In genomic region chr7:74554041-74554561, GRCm38 (mm10) we compare ENCODE assay signal across 8 mouse cellular contexts. TPM values are rescaled to one million over a fixed set of nuclear protein-coding genes. Genes with fewer than 3 reads are reported as not detected.
A peak's percentile ranks its signal among the peaks of the same experiment; 100 is the strongest.
DNase-seq lines count a peak whose midpoint lies in the region; TF ChIP-seq lines count a peak whose summit lies in the region.

No protein-coding gene starts in this region.

- peak overlapping the region; percentile 86 for H3K27ac ChIP-seq in embryonic facial prominence, embryonic 10.5 days (replicated peaks)
- H3K27ac ChIP-seq in kidney, adult 2 months (ENCODE audit: insufficient read depth, low read depth, low read length) = peak overlapping the region; percentile 91
- 0 out of 2 replicates have a peak overlapping the region, but pooled peaks have one; percentile 22 for H3K27ac ChIP-seq in liver, adult 2 months (replicated peaks; ENCODE audit: insufficient read depth, low read depth, low read length)
- peak overlapping the region; percentile 9; the same call in 1 of the 2 replicates for H3K27ac ChIP-seq in thymus, adult 2 months (ENCODE audit: control insufficient read depth, insufficient read depth, low read length)

- DNase-seq in urinary bladder, adult 18-20 months (ENCODE audit: low spot score in 2 of 2) = peak; percentile 22 to 67
- no peak for DNase-seq in urinary bladder, postnatal 10 days (ENCODE audit: low spot score)
- peak; percentile 69 for DNase-seq in embryonic facial prominence, embryonic 10.5 days (ENCODE audit: low spot score)
- peak; percentile 31 for DNase-seq in heart, adult 8-10 months (ENCODE audit: low spot score)
- DNase-seq in kidney, adult 2 months = peak; percentile 67
- DNase-seq in liver, adult 2 months (ENCODE audit: extremely low read depth, low read depth, low spot score) = no peak
- peak; percentile 60 for DNase-seq in thymus, adult 2 months

- WGBS in embryonic facial prominence, embryonic 10.5 days = under 1% methylated on average over 44 of the region's 46 CpGs
- under 1% methylated on average over 46 of the region's 46 CpGs for WGBS in kidney, adult 2 months
- 2% methylated on average over 43 of the region's 46 CpGs for WGBS in liver, adult 2 months
- under 1% methylated on average over 45 of the region's 46 CpGs for WGBS in thymus, adult 2 months

- H3K79me2 ChIP-seq in liver, adult 2 months (ENCODE audit: control insufficient read depth, insufficient read depth, low read length) = no peaks in the 10 kb centered on the region; the same call in 1 of the 2 replicates
- H3K79me2 ChIP-seq in myocyte (ENCODE audit: control insufficient read depth, insufficient read depth) = peaks cover 45% of the 10 kb centered on the region

- H3ac ChIP-seq in myocyte (ENCODE audit: control insufficient read depth, insufficient read length) = peak overlapping the region; percentile 99

- no peak for TF ChIP-seq POLR2A in kidney, adult 2 months (IDR thresholded peaks at IDR 0.05; ENCODE audit: low read depth, low read length)
- TF ChIP-seq POLR2A in liver, adult 2 months (IDR thresholded peaks at IDR 0.05; ENCODE audit: extremely low read depth, insufficient read depth, low read length) = no peak
- TF ChIP-seq POLR2A in myocyte (IDR thresholded peaks at IDR 0.05; ENCODE audit: insufficient read length, low read depth) = no peak
- no peak for TF ChIP-seq POLR2A in thymus, adult 2 months (IDR thresholded peaks at IDR 0.05; ENCODE audit: control insufficient read depth, extremely low read depth, insufficient read depth, low read length, poor library complexity)

- H3K4me3 ChIP-seq in embryonic facial prominence, embryonic 10.5 days = peak overlapping the region; percentile 83
- peak overlapping the region; percentile 55 for H3K4me3 ChIP-seq in kidney, adult 2 months (ENCODE audit: insufficient read depth, low read depth, low read length)
- peak overlapping the region; percentile 80 for H3K4me3 ChIP-seq in liver, adult 2 months (ENCODE audit: insufficient read depth, low read depth, low read length)
- H3K4me3 ChIP-seq in myocyte = peak overlapping the region; percentile 56
- H3K4me3 ChIP-seq in thymus, adult 2 months (ENCODE audit: control insufficient read depth, insufficient read depth, low read length) = peak overlapping the region; percentile 84

- TF ChIP-seq CTCF in kidney, adult 2 months (conservative IDR thresholded peaks at IDR 0.05; ENCODE audit: insufficient read depth, insufficient read length, low read depth, low read length) = no peak
- no peak for TF ChIP-seq CTCF in liver, adult 2 months (IDR thresholded peaks at IDR 0.05; ENCODE audit: low read depth, low read length)
- TF ChIP-seq CTCF in thymus, adult 2 months (IDR thresholded peaks at IDR 0.05; ENCODE audit: borderline replicate concordance, control insufficient read depth, extremely low read depth, insufficient read depth, low read length, poor library complexity) = peak; percentile 61; the same call in 1 of the 2 replicates

- peak overlapping the region; percentile 85 for H3K4me2 ChIP-seq in myocyte (ENCODE audit: low read depth)

- no peaks in the 10 kb centered on the region for H3K9me3 ChIP-seq in embryonic facial prominence, embryonic 10.5 days

- H3K36me3 ChIP-seq in embryonic facial prominence, embryonic 10.5 days (replicated peaks) = no peaks in the 10 kb centered on the region
- no peaks in the 10 kb centered on the region for H3K36me3 ChIP-seq in kidney, adult 2 months (ENCODE audit: control insufficient read depth, insufficient read depth, low read length)
- H3K36me3 ChIP-seq in liver, adult 2 months (ENCODE audit: control insufficient read depth, insufficient read depth, low read length) = no peaks in the 10 kb centered on the region
- no peaks in the 10 kb centered on the region for H3K36me3 ChIP-seq in myocyte (ENCODE audit: control insufficient read depth, insufficient read depth)
- H3K36me3 ChIP-seq in thymus, adult 2 months (ENCODE audit: control insufficient read depth, insufficient read depth, low read length) = no peaks in the 10 kb centered on the region

- peaks cover 44% of the 10 kb centered on the region for H3K4me1 ChIP-seq in embryonic facial prominence, embryonic 10.5 days
- H3K4me1 ChIP-seq in kidney, adult 2 months (ENCODE audit: control insufficient read depth, insufficient read depth, low read length) = peaks cover 17% of the 10 kb centered on the region
- no peaks in the 10 kb centered on the region for H3K4me1 ChIP-seq in liver, adult 2 months (ENCODE audit: control insufficient read depth, insufficient read depth, low read length)
- peaks cover 30% of the 10 kb centered on the region for H3K4me1 ChIP-seq in thymus, adult 2 months (replicated peaks; ENCODE audit: control insufficient read depth, insufficient read depth, low read length)

- peaks cover 37% of the 10 kb centered on the region for H3K27me3 ChIP-seq in embryonic facial prominence, embryonic 10.5 days (replicated peaks; ENCODE audit: low read depth, poor library complexity, severe bottlenecking)
- no peaks in the 10 kb centered on the region for H3K27me3 ChIP-seq in kidney, adult 2 months (replicated peaks; ENCODE audit: control insufficient read depth, insufficient read depth, low read length)
- peaks cover 5% of the 10 kb centered on the region for H3K27me3 ChIP-seq in liver, adult 2 months (ENCODE audit: control insufficient read depth, insufficient read depth, low read length)
- H3K27me3 ChIP-seq in myocyte (ENCODE audit: control insufficient read depth, insufficient read depth, insufficient read length) = no peaks in the 10 kb centered on the region
- no peaks in the 10 kb centered on the region for H3K27me3 ChIP-seq in thymus, adult 2 months (ENCODE audit: control insufficient read depth, insufficient read depth, low read length)

- peak overlapping the region; percentile 83 for H3K9ac ChIP-seq in liver, adult 2 months (ENCODE audit: low read depth, low read length)

TF ChIP-seq in myocyte, 11 proteins besides CTCF, POLR2A, EP300 and RAD21:
- TF ChIP-seq TCF3 (IDR thresholded peaks at IDR 0.05; ENCODE audit: insufficient read length, low read depth) = no peak
- peak in 1 of 3 experiments; percentile 11 for TF ChIP-seq MYOD1 (IDR thresholded peaks at IDR 0.05; ENCODE audit: control insufficient read depth in 1 of 3, insufficient read length in 2 of 3, low read depth in 2 of 3)

RNA-seq across cellular contexts. Expression of gene Slco3a1, which starts 0.5 kb away (rescaled TPM):
- polyA plus RNA-seq in embryonic facial prominence, embryonic 10.5 days (2016; fragmentation: Nextera tagmentation; extraction: Ambion mirVana) = 7.4 and 7.9 TPM in 2 replicates
- total RNA-seq in heart, adult 8-10 months (2022) = 100 to 1,000 TPM; 120 to 156 (median 130) TPM
- polyA plus RNA-seq in kidney, adult 2 months (2012; rRNA removed) = 44.9 and 58.1 TPM in 2 replicates
- 2.1 TPM in 2 replicates for total RNA-seq in liver, adult 2 months (2014; rRNA removed)
- 4.3 and 4.6 TPM in 2 replicates for polyA plus RNA-seq in liver, adult 2 months (2012; rRNA removed)
- polyA plus RNA-seq in myocyte (2012; fragmentation: generic; extraction: Trizol) = 50.7 TPM
- 86.0 and 94.3 TPM in 2 replicates for polyA plus RNA-seq in thymus, adult 2 months (2012; rRNA removed)

Comparison
In these comparisons a context has a peak if more than half of its experiments do, and no peak if none do; other contexts are left out.
1. DNase-seq: peak in urinary bladder, adult 18-20 months (2 of 2), embryonic facial prominence, embryonic 10.5 days (single experiment), heart, adult 8-10 months (single experiment), kidney, adult 2 months (single experiment) and thymus, adult 2 months (single experiment); none in urinary bladder, postnatal 10 days (single experiment) and liver, adult 2 months (single experiment).
2. H3K27ac ChIP-seq: peak in every context shown above with its lines; median percentile 91 in kidney, adult 2 months; 86 in embryonic facial prominence, embryonic 10.5 days; 22 in liver, adult 2 months; 9 in thymus, adult 2 months.
3. Peak in every context shown above with its lines, with median percentiles within 50 percentile points of each other: H3K4me3 ChIP-seq.